Mouse (Mus musculus): Measurements from ENCODE around the gene Syp. TPM values are rescaled to one million over a fixed set of nuclear protein-coding genes. Genes with fewer than 3 reads are reported as not detected.

Gene Syp
- total and polyA plus RNA-seq, 2 experiments from 2014 or later = 329 to 492 TPM

DNA sequence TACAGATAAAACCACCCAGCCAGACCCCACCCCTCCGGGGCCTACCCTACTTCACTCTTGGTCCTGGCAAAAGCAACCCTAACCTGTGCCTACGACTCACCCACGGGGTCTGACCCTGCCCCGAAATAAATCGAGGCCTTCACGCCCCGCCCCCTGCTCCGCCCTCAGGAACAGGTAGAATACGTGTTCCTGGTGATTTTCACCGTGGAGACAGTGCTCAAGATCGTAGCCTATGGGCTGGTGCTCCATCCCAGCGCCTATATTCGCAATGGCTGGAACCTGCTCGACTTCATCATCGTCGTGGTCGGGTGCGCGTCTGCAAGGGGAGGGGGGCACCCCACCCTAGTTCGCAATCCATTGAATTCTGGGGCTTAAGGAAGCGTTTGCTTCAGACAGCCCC lies 28.2 kb upstream of the Syp start:
- H3K9ac ChIP-seq (replicated peaks; ENCODE audit: low read length, poor library complexity, severe bottlenecking) = peak overlapping the region; percentile 60; the same call in 1 of the 2 replicates
- no peaks in the 10 kb centered on the region for H3K4me1 ChIP-seq (ENCODE audit: insufficient read depth, low read length)
- ATAC-seq (ENCODE audit: low FRiP score) (peak; percentile 57), DNase-seq (ENCODE audit: low spot score) (peak; percentile 10)
- no peaks in the 10 kb centered on the region for H3K9me3 ChIP-seq (ENCODE audit: low read length)
- WGBS = 35% methylated on average over 21 of the region's 21 CpGs
- peak overlapping the region; percentile 62 for H3K4me2 ChIP-seq (ENCODE audit: low read depth, low read length, poor library complexity, severe bottlenecking)
- TF ChIP-seq CTCF (IDR thresholded peaks at IDR 0.05) = no peak
- peak overlapping the region; percentile 73 for H3K27ac ChIP-seq (ENCODE audit: low read depth, low read length)
- peak overlapping the region; percentile 38 for H3K4me3 ChIP-seq (ENCODE audit: low read depth, low read length)
- H3K36me3 ChIP-seq (ENCODE audit: insufficient read depth, low read length) = no peaks in the 10 kb centered on the region
- no peaks in the 10 kb centered on the region for H3K27me3 ChIP-seq (ENCODE audit: insufficient read depth, low read length)

DNA sequence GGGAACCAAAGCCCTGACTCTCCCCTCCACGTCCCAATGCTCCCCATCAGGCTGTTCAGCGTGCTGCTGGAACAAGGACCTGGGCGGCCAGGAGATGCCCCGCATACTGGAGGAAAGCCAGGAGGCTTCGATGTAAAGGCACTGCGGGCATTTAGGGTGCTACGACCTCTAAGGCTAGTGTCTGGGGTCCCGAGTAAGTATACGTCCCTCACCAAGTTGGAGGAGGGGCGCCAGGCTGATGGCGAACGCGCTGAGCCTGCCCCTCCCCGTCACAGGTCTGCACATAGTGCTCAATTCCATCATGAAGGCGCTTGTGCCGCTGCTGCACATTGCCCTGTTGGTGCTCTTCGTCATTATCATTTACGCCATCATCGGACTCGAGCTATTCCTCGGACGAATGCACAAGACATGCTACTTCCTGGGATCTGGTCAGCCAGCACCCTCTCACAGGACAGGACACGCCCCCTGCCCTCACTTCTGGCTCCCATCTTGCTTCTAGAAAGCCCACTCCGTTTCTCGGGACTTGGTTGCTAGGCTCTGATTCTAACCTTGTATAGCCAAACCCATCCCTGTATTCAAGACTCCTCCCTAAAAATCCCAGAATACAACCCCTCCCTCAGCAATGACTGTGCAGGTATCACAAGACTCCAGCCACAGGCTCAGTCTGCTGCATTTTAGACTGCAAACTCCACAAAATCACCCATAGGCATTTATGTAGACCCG lies 27.6 kb upstream of the Syp start:
- DNase-seq (ENCODE audit: low spot score) (peak; percentile 54), ATAC-seq (ENCODE audit: low FRiP score) (peak; percentile 77)
- Histone ChIP-seq H3K4me3 (ENCODE audit: low read depth, low read length) (peak overlapping the region; percentile 38), H3K4me2 (ENCODE audit: low read depth, low read length, poor library complexity, severe bottlenecking) (peak overlapping the region; percentile 62), H3K27me3 (ENCODE audit: insufficient read depth, low read length) (no peaks in the 10 kb centered on the region), H3K4me1 (ENCODE audit: insufficient read depth, low read length) (no peaks in the 10 kb centered on the region), H3K9me3 (ENCODE audit: low read length) (no peaks in the 10 kb centered on the region), H3K9ac (replicated peaks; ENCODE audit: low read length, poor library complexity, severe bottlenecking) (peak overlapping the region; percentile 60), H3K36me3 (ENCODE audit: insufficient read depth, low read length) (no peaks in the 10 kb centered on the region), H3K27ac (ENCODE audit: low read depth, low read length) (peak overlapping the region; percentile 73)
- TF ChIP-seq CTCF (IDR thresholded peaks at IDR 0.05) = no peak
- 26% methylated on average over 25 of the region's 26 CpGs for WGBS

DNA sequence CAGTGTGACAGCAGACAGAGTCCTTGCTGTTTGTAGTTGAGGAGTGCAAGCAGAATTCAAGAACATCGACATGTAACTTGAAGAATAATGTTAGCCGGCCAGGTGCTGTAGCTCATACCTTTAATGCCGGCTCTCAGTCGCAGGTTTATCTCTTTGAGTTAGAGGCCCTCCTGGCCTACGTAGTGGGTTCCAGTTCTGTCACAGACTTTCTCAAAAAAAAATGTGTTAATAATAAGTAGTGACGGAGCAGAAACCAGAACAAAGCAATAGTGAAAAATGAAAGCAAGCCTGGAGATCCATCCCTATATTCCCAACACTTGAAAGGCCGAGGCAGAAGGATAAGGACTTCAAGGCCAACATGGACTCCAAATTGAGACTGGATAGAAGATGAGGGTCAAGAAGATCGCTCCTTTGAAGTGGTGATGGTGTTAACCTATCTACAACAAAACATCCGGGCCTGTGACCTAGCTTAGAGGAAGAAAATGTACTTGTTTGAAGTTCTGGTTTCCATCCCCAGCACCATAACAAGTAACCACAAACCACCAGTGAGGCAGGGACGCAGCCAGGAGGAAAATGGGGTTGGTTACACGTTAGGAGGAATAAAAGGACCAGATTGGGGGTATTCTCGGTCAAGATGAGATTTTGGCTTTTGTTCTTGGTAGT lies 20.3 kb upstream of the Syp start:
- Histone ChIP-seq H3K9me3 (ENCODE audit: low read length) (no peaks in the 10 kb centered on the region), H3K27me3 (ENCODE audit: insufficient read depth, low read length) (no peaks in the 10 kb centered on the region), H3K4me1 (ENCODE audit: insufficient read depth, low read length) (no peaks in the 10 kb centered on the region), H3K36me3 (ENCODE audit: insufficient read depth, low read length) (no peaks in the 10 kb centered on the region), H3K9ac (replicated peaks; ENCODE audit: low read length, poor library complexity, severe bottlenecking) (no peak overlapping the region), H3K4me2 (ENCODE audit: low read depth, low read length, poor library complexity, severe bottlenecking) (no peak overlapping the region), H3K27ac (ENCODE audit: low read depth, low read length) (no peak overlapping the region), H3K4me3 (ENCODE audit: low read depth, low read length) (no peak overlapping the region)
- no peak for ATAC-seq (ENCODE audit: low FRiP score)
- WGBS = 80% methylated on average over 12 of the region's 12 CpGs
- TF ChIP-seq CTCF (IDR thresholded peaks at IDR 0.05) = no peak
- DNase-seq (ENCODE audit: low spot score) = no peak

DNA sequence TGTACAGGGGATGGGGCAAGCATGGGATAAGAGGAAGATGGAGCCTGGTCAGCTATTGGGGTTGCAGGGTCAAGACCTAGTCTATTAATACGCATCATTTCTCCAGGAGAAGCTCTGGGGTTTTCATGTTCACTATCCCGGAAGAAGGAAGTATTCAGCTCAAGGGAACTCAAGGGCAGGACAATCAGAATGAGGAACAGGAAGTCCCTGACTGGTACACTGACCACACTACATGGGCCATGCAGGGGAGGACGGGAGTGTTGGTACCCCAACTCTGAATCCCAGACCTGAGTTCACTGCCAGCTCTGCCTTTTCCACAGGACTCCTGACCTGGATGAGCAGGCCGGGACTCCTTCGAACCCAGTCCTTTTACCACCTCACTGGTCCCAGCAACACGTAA lies 5.7 kb upstream of the Syp start:
- Histone ChIP-seq H3K4me1 (ENCODE audit: insufficient read depth, low read length) (no peaks in the 10 kb centered on the region), H3K9me3 (ENCODE audit: low read length) (no peaks in the 10 kb centered on the region), H3K4me3 (ENCODE audit: low read depth, low read length) (no peak overlapping the region), H3K36me3 (ENCODE audit: insufficient read depth, low read length) (no peaks in the 10 kb centered on the region), H3K27me3 (ENCODE audit: insufficient read depth, low read length) (no peaks in the 10 kb centered on the region), H3K27ac (ENCODE audit: low read depth, low read length) (no peak overlapping the region), H3K9ac (replicated peaks; ENCODE audit: low read length, poor library complexity, severe bottlenecking) (no peak overlapping the region), H3K4me2 (ENCODE audit: low read depth, low read length, poor library complexity, severe bottlenecking) (no peak overlapping the region)
- DNase-seq (ENCODE audit: low spot score) (no peak), ATAC-seq (ENCODE audit: low FRiP score) (no peak)
- WGBS = 93% methylated on average over 6 of the region's 6 CpGs
- TF ChIP-seq CTCF (IDR thresholded peaks at IDR 0.05) = no peak

DNA sequence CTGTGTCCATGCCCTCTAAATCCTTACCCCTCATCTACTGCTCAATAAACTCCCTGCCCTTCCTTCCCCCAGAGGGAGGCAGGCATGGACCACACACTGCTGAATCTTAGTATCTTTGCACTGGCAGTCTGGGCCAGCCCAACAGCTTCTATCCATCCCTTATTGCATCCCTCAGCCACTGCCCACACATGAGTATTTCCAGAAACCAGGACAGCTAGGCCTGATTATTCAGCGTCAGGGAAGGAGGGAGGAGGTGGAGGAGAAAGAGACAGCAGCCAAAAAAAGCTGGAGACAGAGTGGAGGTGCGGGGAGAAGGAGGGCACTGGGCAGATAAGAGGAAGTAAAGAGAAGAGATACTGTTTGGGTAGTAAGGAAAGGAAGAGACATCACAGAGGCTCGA lies 3.2 kb upstream of the Syp start:
- H3K27me3 ChIP-seq (ENCODE audit: insufficient read depth, low read length) = no peaks in the 10 kb centered on the region
- WGBS = 71% methylated on average over 3 of the region's 3 CpGs

More for the DNA sequence above, 3.2 kb upstream of the Syp start:
- H3K9ac ChIP-seq (replicated peaks; ENCODE audit: low read length, poor library complexity, severe bottlenecking) = no peak overlapping the region
- no peak overlapping the region for H3K4me3 ChIP-seq (ENCODE audit: low read depth, low read length)
- ATAC-seq (ENCODE audit: low FRiP score) (no peak), DNase-seq (ENCODE audit: low spot score) (no peak)
- TF ChIP-seq CTCF (IDR thresholded peaks at IDR 0.05) = no peak
- H3K4me1 ChIP-seq (ENCODE audit: insufficient read depth, low read length) = no peaks in the 10 kb centered on the region
- H3K9me3 ChIP-seq (ENCODE audit: low read length) = no peaks in the 10 kb centered on the region
- no peaks in the 10 kb centered on the region for H3K36me3 ChIP-seq (ENCODE audit: insufficient read depth, low read length)
- no peak overlapping the region for H3K27ac ChIP-seq (ENCODE audit: low read depth, low read length)
- no peak overlapping the region for H3K4me2 ChIP-seq (ENCODE audit: low read depth, low read length, poor library complexity, severe bottlenecking)

All from midbrain, postnatal 0 days (tissue).